Comparison of ENCODE assay signal across 8 mouse cellular contexts in the genomic region with DNA sequence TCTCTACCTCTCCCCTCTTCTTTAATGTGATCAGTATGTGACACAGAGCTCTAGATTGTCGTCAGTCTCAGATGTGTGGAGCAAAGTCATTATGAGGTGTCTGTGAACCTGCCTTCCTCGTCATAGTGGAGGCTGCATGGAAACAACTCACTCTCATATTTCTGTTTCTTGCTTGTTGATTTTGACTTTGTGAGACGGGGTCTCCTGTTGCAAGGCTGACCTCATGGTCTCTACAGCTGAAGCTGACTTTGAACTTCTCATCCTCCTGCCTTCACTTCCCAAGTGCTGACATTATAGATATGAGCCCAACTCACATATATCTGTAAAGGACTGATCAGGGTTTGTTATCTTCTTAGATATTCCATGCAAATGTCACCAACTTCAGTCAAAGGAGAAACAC. TPM values are rescaled to one million over a fixed set of nuclear protein-coding genes. Genes with fewer than 3 reads are reported as not detected.
A peak's percentile ranks its signal among the peaks of the same experiment; 100 is the strongest.
DNase-seq lines count a peak whose midpoint lies in the region; ATAC-seq and TF ChIP-seq lines count a peak whose summit lies in the region.
"Had no signal": no experiment of that assay in that cellular context is flagged by ENCODE, and none has a peak within 500 bp of the region (broad histone marks: within the 10 kb centered on the region; RNA-seq: fewer than 3 reads in every experiment).

No protein-coding gene starts in this region.

- H3K9me3 ChIP-seq in lung, embryonic 14.5 days (ENCODE audit: low read depth, low read length) = no peaks in the 10 kb centered on the region
- no peaks in the 10 kb centered on the region for H3K9me3 ChIP-seq in forebrain, embryonic 15.5 days
- H3K9me3 ChIP-seq in limb, embryonic 12.5 days = no peaks in the 10 kb centered on the region
- H3K9me3 ChIP-seq in stomach, embryonic 14.5 days (ENCODE audit: control insufficient read depth, low read depth, low read length) = no peaks in the 10 kb centered on the region

- peak overlapping the region; percentile 75 for H3K4me2 ChIP-seq in lung, embryonic 14.5 days
- H3K4me2 ChIP-seq in forebrain, embryonic 15.5 days (replicated peaks) = peak overlapping the region; percentile 66
- H3K4me2 ChIP-seq in limb, embryonic 12.5 days = peak overlapping the region; percentile 67
- H3K4me2 ChIP-seq in stomach, embryonic 14.5 days (replicated peaks; ENCODE audit: low read depth, low read length) = peak overlapping the region; percentile 65

- intact Hi-C loops in gastrocnemius, postnatal 36 days (cut with DNase I) = loop anchor here (5.0 kb wide), 1 partner anchor 1426 kb away; no protein-coding TSS in a partner anchor

- no peak for TF ChIP-seq CTCF in lung, embryonic 14.5 days (IDR thresholded peaks at IDR 0.05; ENCODE audit: low read depth)

- H3K27me3 ChIP-seq in lung, embryonic 14.5 days (ENCODE audit: insufficient read depth, low read length) = no peaks in the 10 kb centered on the region
- no peaks in the 10 kb centered on the region for H3K27me3 ChIP-seq in forebrain, embryonic 15.5 days
- no peaks in the 10 kb centered on the region for H3K27me3 ChIP-seq in limb, embryonic 12.5 days
- no peaks in the 10 kb centered on the region for H3K27me3 ChIP-seq in stomach, embryonic 14.5 days (ENCODE audit: control insufficient read depth, insufficient read depth, low read length)

- H3K9ac ChIP-seq in lung, embryonic 14.5 days = no peak overlapping the region
- H3K9ac ChIP-seq in forebrain, embryonic 15.5 days (replicated peaks) = no peak overlapping the region
- H3K9ac ChIP-seq in limb, embryonic 12.5 days (replicated peaks) = no peak overlapping the region
- H3K9ac ChIP-seq in stomach, embryonic 14.5 days (replicated peaks; ENCODE audit: low read depth, low read length) = no peak overlapping the region

- DNase-seq in lung, embryonic 14.5 days = no peak
- DNase-seq in lung, postnatal 4 days = no peak
- DNase-seq in gastrocnemius, postnatal 36 days = no peak
- DNase-seq in adrenal gland, adult 8-10 months = no peak

- WGBS in lung, embryonic 14.5 days = 28% methylated on average over 3 of the region's 3 CpGs
- 61% methylated on average over 3 of the region's 3 CpGs for WGBS in forebrain, embryonic 15.5 days
- 38% methylated on average over 3 of the region's 3 CpGs for WGBS in limb, embryonic 12.5 days
- 54% methylated on average over 3 of the region's 3 CpGs for WGBS in stomach, embryonic 14.5 days

- H3K27ac ChIP-seq in lung, embryonic 14.5 days (ENCODE audit: low read depth) = peak overlapping the region; percentile 76; the same call in 1 of the 2 replicates
- H3K27ac ChIP-seq in forebrain, embryonic 15.5 days (replicated peaks) = no peak overlapping the region
- H3K27ac ChIP-seq in limb, embryonic 12.5 days = peak overlapping the region; percentile 46
- H3K27ac ChIP-seq in stomach, embryonic 14.5 days (ENCODE audit: low read length) = no peak overlapping the region

- ATAC-seq in lung, embryonic 14.5 days (ENCODE audit: insufficient read depth) = no peak
- ATAC-seq in forebrain, embryonic 15.5 days (replicated peaks) = no peak
- ATAC-seq in limb, embryonic 12.5 days (ENCODE audit: insufficient number of reproducible peaks, insufficient read depth, low FRiP score, low TSS enrichment, low read depth) = no peak
- no peak for ATAC-seq in stomach, embryonic 14.5 days (ENCODE audit: insufficient number of reproducible peaks, insufficient read depth, low FRiP score, low read depth)

- peaks cover 3% of the 10 kb centered on the region; the same call in 1 of the 2 replicates for H3K4me1 ChIP-seq in lung, embryonic 14.5 days (ENCODE audit: insufficient read depth)
- H3K4me1 ChIP-seq in forebrain, embryonic 15.5 days = peaks cover 19% of the 10 kb centered on the region
- peaks cover 7% of the 10 kb centered on the region; the same call in 1 of the 2 replicates for H3K4me1 ChIP-seq in limb, embryonic 12.5 days (replicated peaks)
- 0 out of 2 replicates have a peak, but pooled peaks cover 6% of the 10 kb centered on the region for H3K4me1 ChIP-seq in stomach, embryonic 14.5 days (ENCODE audit: control insufficient read depth, insufficient read depth, low read length)

- H3K4me3 ChIP-seq in lung, embryonic 14.5 days (ENCODE audit: low read depth, low read length) = peak overlapping the region; percentile 54; the same call in 1 of the 2 replicates
- peak overlapping the region; percentile 50 for H3K4me3 ChIP-seq in forebrain, embryonic 15.5 days
- H3K4me3 ChIP-seq in limb, embryonic 12.5 days (replicated peaks) = peak overlapping the region; percentile 53
- peak overlapping the region; percentile 54 for H3K4me3 ChIP-seq in stomach, embryonic 14.5 days (ENCODE audit: low read depth, low read length)

- H3K36me3 ChIP-seq in lung, embryonic 14.5 days (ENCODE audit: insufficient read depth) = no peaks in the 10 kb centered on the region
- H3K36me3 ChIP-seq in forebrain, embryonic 15.5 days = no peaks in the 10 kb centered on the region
- no peaks in the 10 kb centered on the region for H3K36me3 ChIP-seq in limb, embryonic 12.5 days
- no peaks in the 10 kb centered on the region for H3K36me3 ChIP-seq in stomach, embryonic 14.5 days (ENCODE audit: control insufficient read depth, insufficient read depth, low read length)

RNA-seq across cellular contexts. Expression of a gene that starts 16.9 kb away (rescaled TPM):
- 0.07 and 0.18 TPM in 2 replicates for polyA plus RNA-seq in lung, embryonic 14.5 days (2014; fragmentation: Nextera tagmentation; extraction: Ambion mirVana)
- 0.05 and 0.08 TPM in 2 replicates for polyA plus RNA-seq in forebrain, embryonic 15.5 days (2015; fragmentation: Nextera tagmentation; extraction: Ambion mirVana)
- polyA plus RNA-seq in limb, embryonic 12.5 days (2016; fragmentation: Nextera tagmentation; extraction: Ambion mirVana) = 0.10 and 0.12 TPM in 2 replicates
- polyA plus RNA-seq in stomach, embryonic 14.5 days (2014; fragmentation: Nextera tagmentation; extraction: Ambion mirVana) = 0.17 TPM in 1 of 2 replicates, not detected in the other
- total RNA-seq in gastrocnemius, postnatal 36 days (2021) = not detected
- total RNA-seq in adrenal gland, adult 8-10 months (2022) = not detected
- total RNA-seq: common myeloid progenitor, adult 5-6 weeks had no signal

RNA-seq across cellular contexts. Expression of a gene that starts 25.1 kb away (rescaled TPM):
- 12.7 and 13.5 TPM in 2 replicates for polyA plus RNA-seq in lung, embryonic 14.5 days (2014; fragmentation: Nextera tagmentation; extraction: Ambion mirVana)
- 13.0 and 13.2 TPM in 2 replicates for polyA plus RNA-seq in forebrain, embryonic 15.5 days (2015; fragmentation: Nextera tagmentation; extraction: Ambion mirVana)
- 14.4 and 15.2 TPM in 2 replicates for polyA plus RNA-seq in limb, embryonic 12.5 days (2016; fragmentation: Nextera tagmentation; extraction: Ambion mirVana)
- polyA plus RNA-seq in stomach, embryonic 14.5 days (2014; fragmentation: Nextera tagmentation; extraction: Ambion mirVana) = 12.0 and 12.4 TPM in 2 replicates
- 1 to 10 TPM; 3.2 to 3.3 TPM for total RNA-seq in gastrocnemius, postnatal 36 days (2021)
- total RNA-seq in adrenal gland, adult 8-10 months (2022) = 1 to 10 TPM; 6.5 to 7.8 (median 7.1) TPM

RNA-seq across cellular contexts. Expression of a gene that starts 39.9 kb away (rescaled TPM):
- polyA plus RNA-seq in lung, embryonic 14.5 days (2014; fragmentation: Nextera tagmentation; extraction: Ambion mirVana) = 0.63 and 0.73 TPM in 2 replicates
- 0.11 TPM in 1 of 2 replicates, not detected in the other for polyA plus RNA-seq in forebrain, embryonic 15.5 days (2015; fragmentation: Nextera tagmentation; extraction: Ambion mirVana)
- 1.8 and 1.9 TPM in 2 replicates for polyA plus RNA-seq in limb, embryonic 12.5 days (2016; fragmentation: Nextera tagmentation; extraction: Ambion mirVana)
- polyA plus RNA-seq in stomach, embryonic 14.5 days (2014; fragmentation: Nextera tagmentation; extraction: Ambion mirVana) = 0.22 and 0.30 TPM in 2 replicates
- total RNA-seq in gastrocnemius, postnatal 36 days (2021) = not detected
- total RNA-seq in adrenal gland, adult 8-10 months (2022) = not detected
- total RNA-seq: common myeloid progenitor, adult 5-6 weeks had no signal

Comparison
In these comparisons a context has a peak if more than half of its experiments do, and no peak if none do; other contexts are left out.
1. H3K27ac ChIP-seq: peak in lung, embryonic 14.5 days (single experiment) and limb, embryonic 12.5 days (single experiment); none in forebrain, embryonic 15.5 days (single experiment) and stomach, embryonic 14.5 days (single experiment).
2. Peak in every context shown above with its lines, with median percentiles within 50 percentile points of each other: H3K4me2 ChIP-seq and H3K4me3 ChIP-seq.